Mouse (Mus musculus): ENCODE results near the gene Pdp2. TPM values are rescaled to one million over a fixed set of nuclear protein-coding genes. Genes with fewer than 3 reads are reported as not detected.

Pdp2 gene
- 14.8 TPM for polyA plus RNA-seq (2014; fragmentation: Illumina TruSeq; extraction: RNeasy Lipid Tissue Mini Kit (QIAGEN cat#74804))

GRCm38 (mm10) chr8:104591133-104591834 lies at the start of gene Pdp2:
Pdp2 (plus strand) TSS chr8:104591451.

GRCm38 (mm10) chr8:104624161-104624560 lies 32.9 kb downstream of the Pdp2 start, which contains the start of gene Cdh16:
Cdh16 (minus strand) TSS chr8:104624396.

GRCm38 (mm10) chr8:104630981-104631663 lies 39.9 kb downstream of the Pdp2 start, which contains the start of gene Rrad:
Rrad (minus strand) TSS chr8:104631327.

GRCm38 (mm10) chr8:104641426-104642323 lies 50.4 kb downstream of the Pdp2 start, which contains the start of gene Ciao2b:
Ciao2b (minus strand) TSS chr8:104641965.

Other genes starting within 250 kb of the Pdp2 start
- 39.0 TPM for gene Cmtm4, start 195.6 kb upstream of the Pdp2 start, polyA plus RNA-seq (2014; fragmentation: Illumina TruSeq; extraction: RNeasy Lipid Tissue Mini Kit (QIAGEN cat#74804))
- 117 TPM for gene Dync1li2, start 148.4 kb upstream of the Pdp2 start, polyA plus RNA-seq (2014; fragmentation: Illumina TruSeq; extraction: RNeasy Lipid Tissue Mini Kit (QIAGEN cat#74804))
- gene Terb1, start 81.5 kb upstream of the Pdp2 start, polyA plus RNA-seq (2014; fragmentation: Illumina TruSeq; extraction: RNeasy Lipid Tissue Mini Kit (QIAGEN cat#74804)): 3.6 TPM
- 383 TPM for gene Nae1, start 56.8 kb upstream of the Pdp2 start, polyA plus RNA-seq (2014; fragmentation: Illumina TruSeq; extraction: RNeasy Lipid Tissue Mini Kit (QIAGEN cat#74804))
- gene Car7, start 56.8 kb upstream of the Pdp2 start, polyA plus RNA-seq (2014; fragmentation: Illumina TruSeq; extraction: RNeasy Lipid Tissue Mini Kit (QIAGEN cat#74804)): 0.26 TPM
- not detected for gene Cdh16, start 32.9 kb downstream of the Pdp2 start, polyA plus RNA-seq (2014; fragmentation: Illumina TruSeq; extraction: RNeasy Lipid Tissue Mini Kit (QIAGEN cat#74804))
- gene Rrad, start 39.9 kb downstream of the Pdp2 start, polyA plus RNA-seq (2014; fragmentation: Illumina TruSeq; extraction: RNeasy Lipid Tissue Mini Kit (QIAGEN cat#74804)): not detected
- gene Ciao2b, start 50.5 kb downstream of the Pdp2 start, polyA plus RNA-seq (2014; fragmentation: Illumina TruSeq; extraction: RNeasy Lipid Tissue Mini Kit (QIAGEN cat#74804)): 0.83 TPM
- gene Ces2a, start 142.6 kb downstream of the Pdp2 start, polyA plus RNA-seq (2014; fragmentation: Illumina TruSeq; extraction: RNeasy Lipid Tissue Mini Kit (QIAGEN cat#74804)): not detected
- 0.17 TPM for gene Ces2b, start 240.1 kb downstream of the Pdp2 start, polyA plus RNA-seq (2014; fragmentation: Illumina TruSeq; extraction: RNeasy Lipid Tissue Mini Kit (QIAGEN cat#74804))